Mouse (Mus musculus) ES-E14 (cell line): ENCODE results near the gene Teddm3. TPM values are rescaled to one million over a fixed set of nuclear protein-coding genes. Genes with fewer than 3 reads are reported as not detected.
"Not testable (repeated sequence)": the region's sequence is repeated elsewhere in the genome, so short reads cannot be mapped to it uniquely, and the experiment has no call there.

Source experiments
- DNase-seq: peaks from one replicate; pipeline ENCODE4 v3.0.0-alpha.2; 2013; ENCODE audit warnings: low read depth, low spot score
- H3K27ac ChIP-seq: 2 replicates; pipeline ENCODE4 v1.5.1; 2012; ENCODE audit warnings: low read depth, mild to moderate bottlenecking, low read length, moderate library complexity, mixed read lengths; ENCODE audit not compliant: poor library complexity, insufficient read depth, severe bottlenecking
- H3K36me3 ChIP-seq: 2 replicates; pipeline ENCODE4 v1.6.1; 2012; ENCODE audit warnings: mild to moderate bottlenecking, low read length, moderate library complexity, mixed read lengths; ENCODE audit not compliant: control insufficient read depth, poor library complexity, insufficient read depth, severe bottlenecking
- H3K4me1 ChIP-seq, 2 experiments: fragments of 150-350 bp in 1 of 2; sonication (generic) in 1 of 2; 2 replicates each; pipeline ENCODE4 v1.6.1; 2012; ENCODE audit warnings: low read length in 2 of 2, mild to moderate bottlenecking in 1 of 2, mixed read lengths in 1 of 2; ENCODE audit not compliant: control insufficient read depth in 2 of 2, insufficient read depth in 2 of 2, poor library complexity in 1 of 2
- H3K4me3 ChIP-seq, 2 experiments: fragments of 150-350 bp in 1 of 2; sonication (generic) in 1 of 2; 2 replicates each; pipeline ENCODE4 v1.5.1; 2012; ENCODE audit warnings: low read length in 2 of 2, low read depth in 1 of 2, mild to moderate bottlenecking in 1 of 2, mixed read lengths in 1 of 2; ENCODE audit not compliant: insufficient read depth in 1 of 2, poor library complexity in 1 of 2, severe bottlenecking in 1 of 2
- H3K9ac ChIP-seq: 2 replicates; pipeline ENCODE4 v1.6.1; 2012; ENCODE audit warnings: low read depth, mild to moderate bottlenecking, low read length, mixed read lengths; ENCODE audit not compliant: poor library complexity, insufficient read depth, severe bottlenecking
- H3K9me3 ChIP-seq: fragments of 150-350 bp; sonication (generic); 2 replicates; pipeline ENCODE4 v1.6.1; 2012; ENCODE audit warnings: low read depth, mild to moderate bottlenecking, low read length; ENCODE audit not compliant: control insufficient read depth, insufficient read depth
- CHD2 ChIP-seq: IDR thresholded peaks from 2 replicates; pipeline ENCODE4 v1.6.1; 2014; ENCODE audit warnings: mild to moderate bottlenecking, low read depth, low read length, inconsistent platforms
- HCFC1 ChIP-seq: IDR thresholded peaks from 2 replicates; pipeline ENCODE4 v1.6.1; 2012; ENCODE audit warnings: low read length, inconsistent platforms, borderline replicate concordance; ENCODE audit not compliant: insufficient read depth
- MAFK ChIP-seq: IDR thresholded peaks from 2 replicates; pipeline ENCODE4 v1.6.1; 2014; ENCODE audit warnings: mild to moderate bottlenecking, low read depth, low read length, inconsistent platforms; ENCODE audit not compliant: insufficient read depth
- ZC3H11A ChIP-seq: IDR thresholded peaks from 2 replicates; pipeline ENCODE4 v1.6.1; 2012; ENCODE audit warnings: low read depth, mild to moderate bottlenecking, inconsistent platforms, low read length, borderline replicate concordance
- ZNF384 ChIP-seq: IDR thresholded peaks from 2 replicates; pipeline ENCODE4 v1.6.1; 2012; ENCODE audit warnings: low read depth, low read length, inconsistent platforms
- in situ Hi-C, 2 experiments: fragments of 600-800 bp; cut with MboI; formaldehyde crosslinking; loops; one replicate each; pipeline ENCODE4 v1.15.1; 2025; ENCODE audit warnings: low sequenced_read_pairs in 2 of 2, inconsistent platforms in 1 of 2; ENCODE audit not compliant: unreplicated experiment in 2 of 2
- total RNA-seq: library from RNA; depleted of rRNA; stranded (reverse); fragments of 300-350 nt; gene quantifications from 2 replicates; pipeline ENCODE4 v1.2.3, GENCODE M21; 2012; rRNA removed

Teddm3 gene
- total RNA-seq, 1 experiment, result 0.80 TPM

GRCm38 (mm10) chr16:21136312-21137083 lies 17.3 kb downstream of the Teddm3 start:
- Histone ChIP-seq H3K27ac (no peak overlapping the region), H3K9ac (no peak overlapping the region), H3K4me1 (no peaks in the 10 kb centered on the region), H3K4me3 (no peak overlapping the region), H3K9me3 (no peaks in the 10 kb centered on the region), H3K36me3 (no peaks in the 10 kb centered on the region)
- DNase-seq, result no peak
- no peak for TF ChIP-seq ZNF384
- TF ChIP-seq ZC3H11A, result no peak
- no peak for TF ChIP-seq MAFK
- TF ChIP-seq CHD2, result no peak
- TF ChIP-seq HCFC1, result no peak
- in situ Hi-C loops, result no loop called here

- DNase-seq, H3K4me3 ChIP-seq, H3K9ac ChIP-seq, H3K36me3 ChIP-seq, H3K9me3 ChIP-seq, in situ Hi-C loops, H3K27ac ChIP-seq, H3K4me1 ChIP-seq: not testable (repeated sequence)
Observed at GRCm38 (mm10) chr16:21127666-21128065, 26.1 kb downstream of the Teddm3 start.

GRCm38 (mm10) chr16:21122776-21123175 lies 31.0 kb downstream of the Teddm3 start:
- DNase-seq, H3K27ac ChIP-seq, H3K36me3 ChIP-seq, H3K4me1 ChIP-seq, H3K9ac ChIP-seq, H3K9me3 ChIP-seq, H3K4me3 ChIP-seq, in situ Hi-C loops: not testable (repeated sequence)

- Histone ChIP-seq H3K27ac (no peak overlapping the region; the same call in 1 of the 2 replicates), H3K9ac (no peak overlapping the region), H3K36me3 (no peaks in the 10 kb centered on the region), H3K4me1 (peaks cover 0 to 4% of the 10 kb centered on the region in 2 experiments; a peak in 1 of 4 replicates), H3K4me3 (no peak overlapping the region), H3K9me3 (no peaks in the 10 kb centered on the region)
- in situ Hi-C loops, result no loop called here
- no peak for TF ChIP-seq CHD2
- TF ChIP-seq ZC3H11A, result no peak
- TF ChIP-seq ZNF384, result no peak
- TF ChIP-seq MAFK, result no peak
- TF ChIP-seq HCFC1, result no peak
- no peak for DNase-seq
Observed at GRCm38 (mm10) chr16:21116078-21116477, 37.7 kb downstream of the Teddm3 start.

- in situ Hi-C loops, result no loop called here
- Histone ChIP-seq H3K4me1 (no peaks in the 10 kb centered on the region), H3K9me3 (peaks cover 8% of the 10 kb centered on the region), H3K36me3 (no peaks in the 10 kb centered on the region), H3K27ac (no peak overlapping the region), H3K9ac (no peak overlapping the region), H3K4me3 (no peak overlapping the region)
- TF ChIP-seq HCFC1 (no peak), ZC3H11A (no peak), CHD2 (no peak), ZNF384 (no peak), MAFK (no peak)
- no peak for DNase-seq
Observed at GRCm38 (mm10) chr16:21109473-21109872, 44.3 kb downstream of the Teddm3 start.

Other genes with a start within 250 kb of the Teddm3 start
- gene Ephb3, start 50.8 kb upstream of the Teddm3 start, total RNA-seq, result 24.9 and 49.0 TPM in 2 replicates